Comparison of ENCODE assay signal across 8 mouse cellular contexts in genomic region chr3:35693039-35693438, GRCm38 (mm10).
DNase-seq lines count a peak whose midpoint lies in the region; ATAC-seq and TF ChIP-seq lines count a peak whose summit lies in the region.

No protein-coding gene starts in this region.

- H3K9me3 ChIP-seq in heart, embryonic 11.5 days (replicated peaks; ENCODE audit: control insufficient read depth, low read length): no peaks in the 10 kb centered on the region
- no peaks in the 10 kb centered on the region for H3K9me3 ChIP-seq in limb, embryonic 13.5 days
- H3K9me3 ChIP-seq in midbrain, postnatal 0 days (ENCODE audit: low read length): no peaks in the 10 kb centered on the region

- ATAC-seq in heart, embryonic 11.5 days (replicated peaks; ENCODE audit: insufficient number of reproducible peaks, low FRiP score, low TSS enrichment): no peak; the same call in 1 of the 2 replicates
- ATAC-seq in limb, embryonic 13.5 days (ENCODE audit: low FRiP score, low read depth): peak; percentile 78
- ATAC-seq in midbrain, postnatal 0 days (ENCODE audit: low FRiP score): peak; percentile 52; the same call in 1 of the 2 replicates

- 49% methylated on average over 6 of the region's 6 CpGs for WGBS in heart, embryonic 11.5 days (ENCODE audit: insufficient replicate concordance)
- WGBS in limb, embryonic 13.5 days: 44% methylated on average over 6 of the region's 6 CpGs
- WGBS in midbrain, postnatal 0 days: 56% methylated on average over 6 of the region's 6 CpGs

- H3K4me3 ChIP-seq in heart, embryonic 11.5 days (ENCODE audit: low read depth, low read length): no peak overlapping the region
- H3K4me3 ChIP-seq in limb, embryonic 13.5 days: no peak overlapping the region
- no peak overlapping the region for H3K4me3 ChIP-seq in midbrain, postnatal 0 days (ENCODE audit: low read depth, low read length)

- H3K9ac ChIP-seq in heart, embryonic 11.5 days (ENCODE audit: low read depth, low read length): no peak overlapping the region
- no peak overlapping the region for H3K9ac ChIP-seq in limb, embryonic 13.5 days
- H3K9ac ChIP-seq in midbrain, postnatal 0 days (replicated peaks; ENCODE audit: low read length, poor library complexity, severe bottlenecking): no peak overlapping the region

- peak; percentile 69 for TF ChIP-seq CTCF in midbrain, postnatal 0 days (IDR thresholded peaks at IDR 0.05)

- no peak overlapping the region for H3K4me2 ChIP-seq in heart, embryonic 11.5 days
- no peak overlapping the region for H3K4me2 ChIP-seq in limb, embryonic 13.5 days (replicated peaks)
- H3K4me2 ChIP-seq in midbrain, postnatal 0 days (ENCODE audit: low read depth, low read length, poor library complexity, severe bottlenecking): no peak overlapping the region

- H3K27ac ChIP-seq in heart, embryonic 11.5 days (ENCODE audit: low read depth, low read length): no peak overlapping the region
- no peak overlapping the region for H3K27ac ChIP-seq in limb, embryonic 13.5 days
- no peak overlapping the region for H3K27ac ChIP-seq in midbrain, postnatal 0 days (ENCODE audit: low read depth, low read length)

- no peaks in the 10 kb centered on the region for H3K36me3 ChIP-seq in heart, embryonic 11.5 days (ENCODE audit: control insufficient read depth, insufficient read depth, low read length)
- H3K36me3 ChIP-seq in limb, embryonic 13.5 days: no peaks in the 10 kb centered on the region
- no peaks in the 10 kb centered on the region for H3K36me3 ChIP-seq in midbrain, postnatal 0 days (ENCODE audit: insufficient read depth, low read length)

- no peaks in the 10 kb centered on the region for H3K4me1 ChIP-seq in heart, embryonic 11.5 days (ENCODE audit: control insufficient read depth, insufficient read depth, low read length)
- no peaks in the 10 kb centered on the region for H3K4me1 ChIP-seq in limb, embryonic 13.5 days
- no peaks in the 10 kb centered on the region for H3K4me1 ChIP-seq in midbrain, postnatal 0 days (ENCODE audit: insufficient read depth, low read length)

- H3K27me3 ChIP-seq in heart, embryonic 11.5 days (ENCODE audit: control insufficient read depth, insufficient read depth, low read length): no peaks in the 10 kb centered on the region
- no peaks in the 10 kb centered on the region for H3K27me3 ChIP-seq in limb, embryonic 13.5 days
- H3K27me3 ChIP-seq in midbrain, postnatal 0 days (ENCODE audit: insufficient read depth, low read length): no peaks in the 10 kb centered on the region

- peak; percentile 91 for DNase-seq in heart, adult 11 months
- DNase-seq in cerebellum, postnatal 36 days: peak; percentile 70 to 75
- peak; percentile 45 for DNase-seq in gastrocnemius, adult 18-20 months (ENCODE audit: low spot score)
- DNase-seq in kidney, adult 9 months: peak; percentile 83
- peak; percentile 65 for DNase-seq in midbrain, postnatal 0 days (ENCODE audit: low spot score)
- DNase-seq in spleen, postnatal 14 days (ENCODE audit: low spot score in 2 of 2): peak; percentile 59 to 73
